Mouse (Mus musculus): ENCODE measurements around the gene Atxn7l1.

Atxn7l1 gene

GRCm38 (mm10) chr12:33226596-33226995, 79.1 kb downstream of the Atxn7l1 start:
- no peak for DNase-seq (ENCODE audit: low read depth)

DNA sequence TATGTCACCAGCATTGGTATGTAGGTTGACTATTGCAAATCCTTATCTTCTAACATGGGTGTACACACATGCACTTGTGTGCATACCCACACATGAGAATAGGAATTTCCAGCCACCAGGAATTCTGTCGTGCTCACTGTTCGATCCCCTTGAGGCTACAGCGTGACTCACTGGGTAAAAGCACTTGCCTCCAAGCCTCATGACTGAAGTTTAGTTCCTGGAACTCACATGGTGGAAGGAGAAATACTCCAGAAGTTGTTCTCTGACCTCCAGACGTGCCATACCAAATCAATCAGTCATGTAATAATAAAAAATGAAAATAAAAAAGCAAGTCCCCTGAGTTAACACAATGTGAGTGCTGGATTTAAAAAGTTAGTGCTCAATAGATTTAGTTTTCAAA, 87.8 kb downstream of the Atxn7l1 start:
- no peak for DNase-seq (ENCODE audit: low read depth)

GRCm38 (mm10) chr12:33235771-33236323, 88.4 kb downstream of the Atxn7l1 start:
- no peak for DNase-seq (ENCODE audit: low read depth)

- DNase-seq (ENCODE audit: low read depth): no peak
Measured at GRCm38 (mm10) chr12:33236344-33237049, 89.0 kb downstream of the Atxn7l1 start.

- DNase-seq (ENCODE audit: low read depth): no peak
Measured at GRCm38 (mm10) chr12:33237108-33237507, 89.6 kb downstream of the Atxn7l1 start.

DNA sequence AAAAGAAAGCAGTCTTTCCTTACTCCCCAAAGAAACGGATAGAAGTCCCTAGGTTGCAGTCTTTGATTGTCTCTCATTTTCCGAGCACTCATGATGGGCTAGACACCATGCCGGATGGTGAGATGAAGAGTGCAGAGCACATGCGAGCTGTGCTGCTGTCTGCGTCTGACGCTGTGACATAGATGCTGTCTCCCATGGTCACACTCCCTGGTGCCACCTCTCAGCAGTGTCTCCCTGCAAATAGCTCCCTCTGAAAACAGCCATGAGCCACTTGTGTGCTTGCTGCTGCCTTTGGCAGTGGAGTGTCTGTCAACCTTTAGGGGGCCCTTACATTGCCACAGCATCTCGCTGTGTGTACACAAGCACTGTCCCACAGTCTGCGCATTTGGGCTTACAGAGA, 95.2 kb downstream of the Atxn7l1 start:
- no peak for DNase-seq (ENCODE audit: low read depth)

- no peak for DNase-seq (ENCODE audit: low read depth)
Measured at GRCm38 (mm10) chr12:33244132-33244875, 96.8 kb downstream of the Atxn7l1 start.

DNA sequence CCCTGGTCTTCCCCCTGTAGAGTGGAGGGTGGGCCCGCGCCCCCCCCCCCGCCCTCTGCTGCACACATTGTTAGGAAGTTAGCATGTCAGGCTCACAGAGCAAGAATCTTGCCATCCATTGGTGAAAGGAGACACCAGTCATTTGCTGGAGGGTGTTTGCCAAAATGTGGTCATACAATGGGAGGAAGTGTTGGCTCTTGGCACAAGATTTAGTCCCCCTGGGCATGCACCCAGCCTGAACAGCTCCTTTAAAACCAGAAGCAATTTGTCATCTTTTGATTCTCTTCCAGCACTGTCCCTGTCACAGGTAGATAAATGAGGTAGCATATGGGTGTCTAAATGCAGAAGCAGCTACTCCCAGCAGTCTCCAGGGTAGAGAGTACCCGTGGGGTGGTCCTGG, 98.0 kb downstream of the Atxn7l1 start:
- no peak for DNase-seq (ENCODE audit: low read depth)

DNA sequence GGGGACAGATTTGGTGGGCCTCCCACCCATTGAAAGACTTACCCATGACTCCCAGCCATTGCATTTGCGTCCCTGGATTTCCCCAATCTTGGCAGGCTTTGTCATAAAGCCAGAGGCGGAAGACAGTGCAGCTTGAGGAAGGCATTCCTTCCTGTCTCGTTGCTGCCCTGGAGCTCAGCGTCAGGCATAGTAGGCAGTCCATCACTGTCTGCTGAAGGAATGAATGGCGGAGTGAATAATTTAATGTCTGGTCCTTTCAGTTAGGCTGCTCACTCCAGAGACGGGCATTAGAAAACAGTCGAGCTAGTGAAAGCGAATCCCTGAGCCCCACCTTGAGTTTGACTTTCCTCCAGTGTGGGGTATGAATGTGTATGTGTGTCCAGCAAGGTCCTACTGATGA, 99.4 kb downstream of the Atxn7l1 start:
- DNase-seq (ENCODE audit: low read depth): no peak

DNA sequence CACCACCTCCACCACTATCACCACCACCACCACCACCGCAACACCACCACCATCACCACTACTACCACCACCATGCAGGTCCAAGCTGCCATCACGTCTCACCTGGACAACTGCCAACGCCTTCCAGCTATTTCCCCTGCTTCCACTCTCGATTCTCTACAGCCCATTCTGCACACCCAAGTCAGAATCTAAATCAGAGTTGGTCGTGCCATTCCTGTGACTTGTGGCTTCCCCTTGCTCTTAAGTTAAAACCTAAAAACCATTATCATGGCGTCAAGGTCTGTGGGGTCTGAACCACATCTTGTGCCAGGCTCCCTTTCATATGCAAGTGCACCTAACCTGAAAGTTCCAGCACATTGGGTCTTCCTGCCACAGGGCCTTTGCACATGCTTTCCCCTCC, 102.7 kb downstream of the Atxn7l1 start:
- no peak for DNase-seq (ENCODE audit: low read depth)

DNA sequence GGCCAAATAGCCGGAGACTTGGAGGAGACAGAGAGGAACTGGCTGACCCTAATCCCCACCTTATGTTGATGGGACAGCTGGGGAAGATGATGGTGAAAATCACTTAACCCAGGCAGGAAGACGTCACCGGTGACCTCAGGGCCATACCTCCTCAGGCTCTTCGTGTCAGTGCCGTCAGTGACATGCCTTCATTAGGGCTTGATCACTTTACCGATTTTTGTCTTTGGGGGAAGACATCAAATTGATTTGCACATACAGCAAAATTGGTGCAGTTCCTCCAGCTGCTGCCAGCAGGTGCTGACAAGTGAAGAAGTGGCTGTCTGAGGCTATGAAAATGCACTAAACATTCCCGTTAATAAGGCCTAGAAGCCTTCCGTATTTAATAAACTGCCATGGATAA, 103.9 kb downstream of the Atxn7l1 start:
- DNase-seq (ENCODE audit: low read depth): no peak

- no peak for DNase-seq (ENCODE audit: low read depth)
Measured at GRCm38 (mm10) chr12:33252621-33253020, 105.1 kb downstream of the Atxn7l1 start.

GRCm38 (mm10) chr12:33253206-33253605, 105.7 kb downstream of the Atxn7l1 start:
- DNase-seq (ENCODE audit: low read depth): no peak

DNA sequence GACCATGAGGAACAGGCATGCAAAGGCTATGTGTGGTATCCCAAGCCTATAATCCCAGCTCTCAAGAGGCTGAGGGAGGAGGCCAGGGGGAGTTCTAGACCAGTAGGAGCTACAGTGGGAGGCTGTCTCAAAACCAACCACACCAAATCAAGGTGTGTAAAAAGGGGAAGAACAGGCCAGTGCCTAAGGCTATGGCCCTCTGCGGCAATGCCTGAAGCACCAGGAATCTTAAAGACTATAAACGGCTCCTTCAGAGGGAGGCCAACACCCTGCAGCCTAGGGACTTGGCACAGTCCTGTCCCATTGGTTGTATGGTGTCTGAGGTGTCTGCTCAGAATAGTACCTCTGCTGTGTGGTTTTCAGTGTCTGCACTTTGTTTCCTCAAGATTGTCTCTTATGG, 107.8 kb downstream of the Atxn7l1 start:
- DNase-seq (ENCODE audit: low read depth): no peak

DNA sequence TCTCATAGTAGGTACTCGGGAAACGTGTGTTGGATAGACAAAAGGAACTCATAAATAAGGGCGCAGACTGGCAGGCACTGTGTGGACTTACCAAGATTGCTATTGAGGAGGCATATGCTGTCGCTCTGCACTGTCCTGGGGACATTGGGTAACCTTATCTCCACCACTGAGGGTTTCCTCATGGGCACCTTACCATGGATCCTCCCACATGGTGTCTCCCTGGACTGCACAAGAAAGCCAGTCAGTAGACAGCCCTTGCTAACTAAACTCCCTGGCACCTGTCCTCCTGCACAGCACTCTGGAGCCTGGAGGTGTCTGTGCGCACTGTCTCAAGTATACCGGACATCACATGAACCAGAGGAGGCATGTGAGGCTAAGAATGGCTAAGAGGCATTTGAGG, 108.9 kb downstream of the Atxn7l1 start:
- DNase-seq (ENCODE audit: low read depth): no peak

DNA sequence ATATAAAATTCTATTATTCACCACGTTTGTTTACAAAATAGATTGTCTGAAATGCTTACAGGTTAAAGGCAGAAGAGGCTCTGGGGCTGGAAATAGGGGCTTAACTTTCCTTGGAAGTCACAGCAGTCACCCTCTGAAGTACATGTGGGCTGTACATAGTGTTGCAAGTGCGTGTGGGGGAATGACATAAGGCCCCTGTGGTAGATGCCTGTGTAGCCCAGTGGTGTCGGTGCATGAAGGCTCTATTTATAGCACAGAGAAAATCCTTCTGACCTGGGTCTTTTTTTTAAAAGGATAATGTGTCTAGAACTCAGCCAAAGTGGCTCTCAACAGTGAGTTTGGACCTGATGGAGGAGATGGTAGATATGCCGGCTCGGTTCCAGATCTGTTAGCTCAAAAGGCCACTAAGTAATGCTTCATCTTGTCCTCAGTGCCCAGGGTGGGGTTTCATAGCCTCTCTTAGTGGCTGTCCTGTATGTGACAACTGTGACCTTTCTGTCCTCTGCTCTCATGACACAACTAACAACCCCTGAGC, 111.6 kb downstream of the Atxn7l1 start:
- no peak for DNase-seq (ENCODE audit: low read depth)

DNA sequence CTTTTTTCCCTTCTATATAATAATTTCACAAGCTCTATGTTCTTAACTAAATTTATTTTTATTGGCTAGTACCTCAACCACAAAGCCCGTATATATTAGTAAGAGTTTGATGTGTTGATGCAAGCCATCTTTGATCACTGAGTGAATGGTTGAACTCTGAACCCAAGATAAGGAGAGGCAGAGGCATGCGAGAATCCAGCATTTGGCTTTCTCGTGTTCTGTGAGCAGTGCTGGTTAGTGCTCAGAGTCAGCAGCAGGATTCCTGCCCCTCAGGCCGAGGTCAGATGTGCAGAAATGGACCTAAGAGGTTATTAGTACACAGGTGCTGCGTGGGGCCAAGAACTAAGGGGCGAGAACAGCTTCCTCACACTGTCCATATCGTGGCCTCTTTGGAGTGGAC, 113.1 kb downstream of the Atxn7l1 start:
- DNase-seq (ENCODE audit: low read depth): no peak

- no peak for DNase-seq (ENCODE audit: low read depth)
Measured at GRCm38 (mm10) chr12:33265877-33266276, 118.4 kb downstream of the Atxn7l1 start.

GRCm38 (mm10) chr12:33267965-33268364, 120.5 kb downstream of the Atxn7l1 start:
- no peak for DNase-seq (ENCODE audit: low read depth)

- peak; percentile 47 for DNase-seq (ENCODE audit: low read depth)
Measured at GRCm38 (mm10) chr12:33269743-33270142, 122.2 kb downstream of the Atxn7l1 start.

DNA sequence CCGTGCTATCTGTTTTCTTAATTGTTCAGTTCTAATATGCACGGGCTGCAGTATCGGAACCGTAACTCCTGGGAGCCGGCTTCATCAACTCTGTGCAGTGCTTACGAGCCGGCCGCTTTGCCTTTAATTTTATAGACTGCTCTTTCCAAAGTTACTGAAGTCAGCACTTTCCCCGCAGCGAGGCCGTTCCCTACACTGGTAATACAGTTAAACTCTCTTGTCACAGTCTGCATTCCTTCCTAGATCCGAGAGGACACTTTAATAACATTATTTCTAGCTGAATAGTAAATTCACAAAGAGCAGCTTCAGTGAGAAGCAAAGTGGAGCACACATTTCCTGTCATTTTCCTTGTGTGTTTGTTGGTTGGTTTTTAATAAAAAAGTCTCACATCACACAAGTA, 124.4 kb downstream of the Atxn7l1 start:
- DNase-seq (ENCODE audit: low read depth): no peak

GRCm38 (mm10) chr12:33272441-33272840, 124.9 kb downstream of the Atxn7l1 start:
- no peak for DNase-seq (ENCODE audit: low read depth)

- DNase-seq (ENCODE audit: low read depth): no peak
Measured at GRCm38 (mm10) chr12:33273147-33273546, 125.7 kb downstream of the Atxn7l1 start.

Data from naive thymus-derived CD4-positive, alpha-beta T cell, adult 2 months (primary cell).